Mouse (Mus musculus) embryonic facial prominence, embryonic 11.5 days (tissue): Measurements from ENCODE around the gene Atp8b5. TPM values are rescaled to one million over a fixed set of nuclear protein-coding genes. Genes with fewer than 3 reads are reported as not detected.

Experiments used
- ATAC-seq: fragments of 200-750 bp; cut with Nextera tagmentation; replicated peaks from 2 replicates; pipeline ENCODE4 v1.8.0; 2017; ENCODE audit warnings: low read depth; ENCODE audit not compliant: insufficient number of reproducible peaks, low FRiP score, low TSS enrichment
- DNase-seq: peaks from one replicate; pipeline ENCODE4 v3.0.0-alpha.2; 2015; ENCODE audit warnings: low spot score
- H3K27ac ChIP-seq: fragments of 300-500 bp; sonication (generic); replicated peaks from 2 replicates; pipeline ENCODE4 v1.5.1; 2014; ENCODE audit warnings: mild to moderate bottlenecking, low read depth, low read length, control low read depth
- H3K27me3 ChIP-seq: fragments of 300-500 bp; sonication (generic); 2 replicates; pipeline ENCODE4 v1.6.1; 2014; ENCODE audit warnings: mild to moderate bottlenecking, low read length, moderate library complexity, mixed read lengths; ENCODE audit not compliant: control insufficient read depth, insufficient read depth
- H3K36me3 ChIP-seq: fragments of 300-500 bp; sonication (generic); replicated peaks from 2 replicates; pipeline ENCODE4 v1.6.1; 2014; ENCODE audit warnings: low read depth, mild to moderate bottlenecking, low read length, moderate library complexity, mixed read lengths; ENCODE audit not compliant: control insufficient read depth, insufficient read depth
- H3K4me1 ChIP-seq: fragments of 300-500 bp; sonication (generic); 2 replicates; pipeline ENCODE4 v1.6.1; 2014; ENCODE audit warnings: low read length, mixed read lengths; ENCODE audit not compliant: control insufficient read depth, insufficient read depth
- H3K4me2 ChIP-seq: fragments of 300-500 bp; sonication (generic); 2 replicates; pipeline ENCODE4 v1.6.1; 2014; ENCODE audit warnings: low read depth, mild to moderate bottlenecking, control low read depth, low read length, moderate library complexity
- H3K4me3 ChIP-seq: fragments of 300-500 bp; sonication (generic); 2 replicates; pipeline ENCODE4 v1.5.1; 2014; ENCODE audit warnings: low read depth, low read length, control low read depth
- H3K9ac ChIP-seq: fragments of 300-500 bp; sonication (generic); replicated peaks from 2 replicates; pipeline ENCODE4 v1.6.1; 2014; ENCODE audit warnings: mild to moderate bottlenecking, control low read depth, low read length
- H3K9me3 ChIP-seq: fragments of 300-500 bp; sonication (generic); replicated peaks from 2 replicates; pipeline ENCODE4 v1.6.1; 2016; ENCODE audit warnings: mild to moderate bottlenecking, low read length, inconsistent platforms, mixed read lengths; ENCODE audit not compliant: control insufficient read depth
- WGBS: fragments of 180-500 bp; shearing (Covaris S2); extraction: QIAGEN DNeasy Blood & Tissue Kit; methylation state at CpG from one replicate; pipeline ENCODE4 v1.1.7; 2014; 5-methylcytosine and 5-hydroxymethylcytosine counted together
- polyA plus RNA-seq: library from polyadenylated mRNA; unstranded; fragments of >200 nt; fragmentation: Nextera tagmentation; extraction: Ambion mirVana; gene quantifications from 2 replicates; pipeline ENCODE4 v1.2.1, GENCODE M21; 2014

Gene Atp8b5
- polyA plus RNA-seq, 1 experiment from 2014 or later, result 0.58 TPM

DNA sequence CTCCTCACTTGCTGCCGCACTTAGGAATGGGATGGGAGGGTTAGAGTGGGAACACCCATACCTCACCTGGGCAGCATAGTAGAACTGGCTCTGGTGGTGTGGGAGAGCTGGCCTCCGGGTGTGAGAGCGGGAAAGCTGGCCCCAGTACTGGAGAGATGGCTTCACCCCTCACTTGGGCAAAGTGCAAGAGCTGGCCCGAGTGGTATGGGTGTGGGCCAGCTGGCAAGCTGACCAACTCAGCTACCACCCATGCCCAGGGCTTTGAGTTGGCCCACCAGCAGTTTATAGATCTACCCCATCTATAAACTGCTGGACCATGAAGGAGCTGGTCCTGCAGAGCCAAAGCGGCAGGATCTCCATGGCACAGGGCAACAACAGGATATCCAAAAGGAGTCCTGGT lies 82.2 kb downstream of the Atp8b5 start:
- no peaks in the 10 kb centered on the region for H3K27me3 ChIP-seq
- WGBS, result 92% methylated on average over 5 of the region's 5 CpGs
- DNase-seq, result no peak
- ATAC-seq, result no peak
- H3K36me3 ChIP-seq, result no peaks in the 10 kb centered on the region
- no peak overlapping the region for H3K4me3 ChIP-seq
- H3K4me2 ChIP-seq, result no peak overlapping the region
- H3K27ac ChIP-seq, result no peak overlapping the region
- H3K9me3 ChIP-seq, result no peaks in the 10 kb centered on the region
- H3K4me1 ChIP-seq, result no peaks in the 10 kb centered on the region
- H3K9ac ChIP-seq, result no peak overlapping the region

DNA sequence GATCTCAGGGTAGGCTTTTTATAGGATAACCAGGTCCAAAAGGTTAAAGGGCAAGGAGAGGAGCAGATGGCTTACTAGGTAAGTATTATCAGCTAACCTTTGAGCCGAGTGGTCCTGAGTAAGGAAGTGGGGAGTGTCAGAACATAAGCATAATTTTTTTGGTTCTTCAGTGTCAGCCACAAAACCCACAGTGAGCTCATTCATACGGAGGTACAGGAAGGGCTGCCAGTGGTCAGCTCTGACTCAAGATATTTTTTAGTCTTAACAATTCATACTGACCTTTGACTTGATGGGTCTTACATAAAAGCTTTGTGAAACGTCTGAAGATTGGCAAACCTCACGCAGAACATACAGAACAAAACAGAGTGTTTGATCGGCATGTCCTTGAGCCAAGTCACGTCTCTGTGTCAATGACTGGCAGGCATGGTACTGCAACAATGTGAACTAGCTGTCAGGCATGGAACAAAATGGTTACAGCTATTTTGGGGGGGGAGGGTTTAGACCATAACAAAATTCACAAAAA lies 83.1 kb downstream of the Atp8b5 start:
- no peaks in the 10 kb centered on the region for H3K27me3 ChIP-seq
- no peaks in the 10 kb centered on the region for H3K4me1 ChIP-seq
- 81% methylated on average over 6 of the region's 6 CpGs for WGBS
- DNase-seq (no peak), ATAC-seq (no peak)
- H3K4me2 ChIP-seq, result no peak overlapping the region
- H3K9ac ChIP-seq, result no peak overlapping the region
- H3K36me3 ChIP-seq, result no peaks in the 10 kb centered on the region
- H3K4me3 ChIP-seq, result no peak overlapping the region
- no peak overlapping the region for H3K27ac ChIP-seq
- no peaks in the 10 kb centered on the region for H3K9me3 ChIP-seq

DNA sequence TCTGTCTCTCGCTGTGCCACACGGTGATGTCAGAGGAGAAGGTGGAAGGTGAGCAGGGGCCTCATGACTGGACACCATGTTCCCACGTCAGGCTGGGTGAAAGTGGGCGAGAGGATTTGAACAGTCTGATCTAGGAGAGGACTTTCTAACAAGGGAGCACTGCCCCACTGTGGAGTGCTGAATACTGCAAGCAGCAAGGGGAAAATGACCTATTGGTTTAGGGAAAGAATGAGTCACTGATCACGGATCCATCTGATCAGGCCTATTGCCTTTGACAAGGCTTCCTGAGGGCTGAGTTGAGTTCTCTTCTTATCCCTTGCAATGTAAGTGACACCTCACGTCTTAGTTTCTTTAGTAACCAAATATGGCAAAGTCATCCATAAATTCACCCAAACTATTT lies 86.7 kb downstream of the Atp8b5 start:
- no peak for DNase-seq
- Histone ChIP-seq H3K9ac (no peak overlapping the region), H3K4me1 (no peaks in the 10 kb centered on the region), H3K9me3 (no peaks in the 10 kb centered on the region), H3K36me3 (no peaks in the 10 kb centered on the region), H3K4me2 (no peak overlapping the region), H3K27me3 (no peaks in the 10 kb centered on the region), H3K4me3 (no peak overlapping the region), H3K27ac (no peak overlapping the region)
- ATAC-seq, result no peak
- WGBS, result 83% methylated on average over 6 of the region's 6 CpGs

DNA sequence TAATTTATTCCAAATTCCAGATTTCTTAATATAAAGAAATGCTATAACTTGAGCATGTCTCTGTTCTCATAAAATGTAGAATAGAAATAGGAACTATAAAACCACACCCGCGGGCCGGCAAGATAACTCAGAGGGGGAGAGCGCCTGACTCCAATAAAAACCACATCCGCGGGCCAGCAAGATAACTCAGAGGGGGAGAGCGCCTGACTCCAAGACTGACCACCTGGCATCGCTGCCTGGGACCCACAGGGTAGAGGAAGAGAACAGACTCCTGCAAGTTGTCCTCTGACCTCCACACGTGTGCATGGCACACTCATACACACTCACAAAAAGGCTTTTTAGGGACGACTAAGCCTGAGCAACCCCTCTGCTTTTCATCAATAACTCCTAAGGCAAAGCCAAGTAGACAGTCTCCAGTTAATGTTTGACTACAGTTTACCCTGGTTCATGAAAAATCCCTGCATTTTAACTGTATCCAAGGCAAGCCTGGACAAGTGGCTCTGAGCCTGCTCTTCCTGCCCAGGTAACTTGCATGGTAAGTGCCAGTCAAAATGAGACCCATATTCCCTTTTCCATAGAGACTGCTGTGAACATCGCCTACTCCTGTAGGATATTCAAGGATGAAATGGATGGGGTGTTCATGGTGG lies 98.1 kb downstream of the Atp8b5 start:
- no peak overlapping the region for H3K4me3 ChIP-seq
- H3K4me1 ChIP-seq, result no peaks in the 10 kb centered on the region
- H3K9me3 ChIP-seq, result no peaks in the 10 kb centered on the region
- 88% methylated on average over 11 of the region's 11 CpGs for WGBS
- no peaks in the 10 kb centered on the region for H3K36me3 ChIP-seq
- no peak for DNase-seq
- ATAC-seq, result no peak
- no peak overlapping the region for H3K9ac ChIP-seq
- no peak overlapping the region for H3K27ac ChIP-seq
- H3K27me3 ChIP-seq, result no peaks in the 10 kb centered on the region
- no peak overlapping the region for H3K4me2 ChIP-seq

DNA sequence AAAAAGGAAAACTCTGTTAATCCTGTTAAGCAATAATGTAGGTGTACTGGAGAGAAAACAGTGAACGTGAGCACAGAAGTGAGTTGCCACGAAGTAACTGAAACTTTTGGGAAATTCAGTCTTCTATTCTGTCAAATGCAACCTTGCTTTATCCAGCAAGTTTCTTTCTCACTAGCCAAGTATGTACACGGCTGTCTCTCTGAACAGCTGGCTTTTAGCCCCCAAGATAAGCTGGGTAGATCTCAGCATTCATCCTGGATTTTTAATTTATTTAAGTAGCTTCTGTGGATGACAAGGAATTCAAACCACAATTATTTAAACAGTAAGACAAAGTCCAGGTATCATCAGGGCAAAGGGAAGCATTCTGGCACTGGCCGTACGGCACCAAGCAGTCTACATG lies 100.3 kb downstream of the Atp8b5 start:
- Histone ChIP-seq H3K4me2 (no peak overlapping the region), H3K36me3 (no peaks in the 10 kb centered on the region), H3K27ac (no peak overlapping the region), H3K27me3 (no peaks in the 10 kb centered on the region), H3K9ac (no peak overlapping the region), H3K9me3 (no peaks in the 10 kb centered on the region), H3K4me1 (no peaks in the 10 kb centered on the region), H3K4me3 (no peak overlapping the region)
- no peak for ATAC-seq
- WGBS, result 87% methylated on average over 5 of the region's 5 CpGs
- no peak for DNase-seq

DNA sequence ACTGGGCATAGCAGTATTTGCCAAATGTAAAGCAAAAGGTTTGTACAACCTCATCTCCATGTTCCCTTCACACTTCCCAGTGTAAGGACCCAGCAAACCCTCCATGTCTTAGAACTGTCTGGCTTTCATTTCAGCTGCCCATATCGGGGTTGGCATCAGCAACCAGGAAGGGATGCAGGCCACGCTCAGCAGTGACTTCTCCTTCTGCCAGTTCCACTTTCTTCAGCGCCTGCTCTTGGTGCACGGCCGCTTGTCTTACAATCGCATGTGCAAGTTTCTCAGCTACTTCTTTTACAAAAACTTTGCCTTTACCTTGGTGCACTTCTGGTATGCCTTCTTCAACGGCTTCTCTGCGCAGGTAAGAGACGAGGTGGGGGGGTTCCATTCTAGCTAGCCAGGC lies 100.8 kb downstream of the Atp8b5 start:
- Histone ChIP-seq H3K4me1 (no peaks in the 10 kb centered on the region), H3K4me2 (no peak overlapping the region), H3K9ac (no peak overlapping the region), H3K27me3 (no peaks in the 10 kb centered on the region), H3K4me3 (no peak overlapping the region), H3K27ac (no peak overlapping the region), H3K36me3 (no peaks in the 10 kb centered on the region), H3K9me3 (no peaks in the 10 kb centered on the region)
- DNase-seq, result no peak
- WGBS, result 93% methylated on average over 9 of the region's 9 CpGs
- ATAC-seq, result no peak

DNA sequence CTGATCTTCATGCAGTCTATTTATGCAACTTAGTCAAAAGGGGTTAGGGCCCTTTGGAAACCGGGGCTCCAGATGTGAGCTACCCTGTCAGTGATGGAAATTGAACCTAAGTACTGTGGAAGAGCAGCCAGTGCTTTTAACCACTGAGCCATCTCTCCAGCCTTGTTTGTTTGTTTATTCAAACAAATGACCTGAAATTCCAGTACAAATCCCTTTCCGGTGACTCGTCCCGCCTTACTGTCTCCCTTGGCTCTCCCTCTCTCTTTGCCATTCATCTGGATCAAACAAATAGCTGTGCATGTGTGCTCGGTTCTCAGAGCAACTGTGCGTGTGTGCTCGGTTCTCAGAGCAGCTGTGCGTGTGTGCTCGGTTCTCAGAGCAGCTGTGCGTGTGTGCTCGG lies 104.4 kb downstream of the Atp8b5 start:
- WGBS, result 78% methylated on average over 9 of the region's 11 CpGs
- Histone ChIP-seq H3K4me3 (no peak overlapping the region), H3K36me3 (no peaks in the 10 kb centered on the region), H3K4me1 (no peaks in the 10 kb centered on the region), H3K27ac (no peak overlapping the region), H3K4me2 (no peak overlapping the region), H3K9me3 (no peaks in the 10 kb centered on the region), H3K27me3 (no peaks in the 10 kb centered on the region), H3K9ac (no peak overlapping the region)
- no peak for ATAC-seq
- no peak for DNase-seq

DNA sequence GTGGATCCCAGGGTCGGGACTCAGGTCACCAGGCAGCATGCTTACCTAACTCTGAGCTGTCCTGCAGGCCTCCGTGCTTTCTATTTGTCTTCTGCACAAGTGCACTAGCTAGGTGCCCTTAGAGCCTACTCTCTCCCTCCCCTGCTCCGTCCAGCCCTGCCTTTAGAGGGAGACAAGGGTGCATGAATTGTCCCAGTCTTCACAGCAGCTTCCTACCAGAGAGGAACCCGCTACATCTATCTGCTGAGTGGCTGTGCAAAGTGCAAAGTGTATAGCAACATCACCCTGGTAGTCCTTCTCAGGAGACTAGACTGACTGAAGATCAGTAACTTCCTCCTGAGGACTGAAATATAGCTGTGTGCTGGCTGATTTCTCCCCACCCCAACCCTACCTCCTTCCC lies 105.2 kb downstream of the Atp8b5 start:
- no peak for DNase-seq
- WGBS, result 70% methylated on average over 4 of the region's 4 CpGs
- Histone ChIP-seq H3K36me3 (no peaks in the 10 kb centered on the region), H3K27me3 (no peaks in the 10 kb centered on the region), H3K4me2 (no peak overlapping the region), H3K9ac (no peak overlapping the region), H3K27ac (no peak overlapping the region), H3K9me3 (no peaks in the 10 kb centered on the region), H3K4me1 (no peaks in the 10 kb centered on the region), H3K4me3 (no peak overlapping the region)
- no peak for ATAC-seq
